Mouse (Mus musculus) lung, adult 10 weeks (tissue): ENCODE measurements around the gene Gm13102. TPM values are rescaled to one million over a fixed set of nuclear protein-coding genes. Genes with fewer than 3 reads are reported as not detected.

Experiments
- polyA plus RNA-seq: library from polyadenylated mRNA; stranded (reverse); fragments of 350-450 nt; fragmentation: Illumina TruSeq; extraction: RNeasy Lipid Tissue Mini Kit (QIAGEN cat#74804); gene quantifications from one replicate; pipeline ENCODE4 v1.2.3, GENCODE M21; 2014; ENCODE audit warnings: low read depth, low replicate concordance; ENCODE audit not compliant: insufficient read depth

Gene Gm13102
- not detected for polyA plus RNA-seq

DNA sequence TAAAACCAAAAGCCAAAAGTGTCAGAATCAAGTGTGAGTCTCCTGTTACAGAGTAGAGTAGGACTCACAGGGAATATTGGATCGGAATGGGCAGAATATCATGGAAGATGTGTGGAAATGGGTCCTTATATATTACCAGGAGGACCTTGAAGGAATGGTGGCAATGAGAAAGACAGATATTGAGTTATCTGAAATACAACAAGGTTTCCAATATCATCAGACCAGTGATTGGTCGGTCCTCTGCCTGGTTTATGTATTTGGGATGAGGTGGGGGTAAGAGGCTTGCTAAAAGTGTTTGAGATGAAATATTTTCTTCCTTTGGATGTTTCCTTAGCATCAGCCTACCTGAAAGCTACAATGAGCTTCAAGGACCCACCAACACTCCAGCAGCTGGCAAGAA, at the start of gene Gm13102:
Gene Gm13102, plus strand, starts transcription at position 301 of the 400 bp plus-strand sequence.

DNA sequence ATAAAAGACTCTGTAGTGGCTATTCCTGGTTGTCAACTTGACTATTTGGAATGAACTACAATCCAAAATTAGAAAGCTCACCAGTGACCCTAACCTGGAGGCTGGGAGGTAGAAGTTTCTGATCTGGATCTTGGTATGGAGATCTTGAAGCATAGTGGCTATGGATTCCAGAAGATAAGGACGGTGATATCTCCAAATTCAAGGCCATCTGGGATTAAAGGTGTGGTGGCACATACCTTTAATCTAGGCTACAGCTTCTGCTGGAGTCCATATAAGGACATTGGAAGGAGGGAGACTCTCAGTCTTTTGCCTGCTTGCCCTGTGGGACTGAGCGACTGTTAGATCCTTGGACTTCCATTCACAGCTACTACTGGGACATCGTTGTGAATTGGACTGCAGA, 47.4 kb upstream of the Gm13102 start, which contains the start of gene Pramel4:
Gene Pramel4, plus strand, starts transcription at position 301 of the 400 bp plus-strand sequence.

Other genes with a start within 250 kb of the Gm13102 start
- not detected for gene Pramef6, start 206.1 kb upstream of the Gm13102 start, polyA plus RNA-seq
- gene Pramef25, start 155.5 kb upstream of the Gm13102 start, polyA plus RNA-seq, result not detected
- not detected for gene Gm13101, start 139.5 kb upstream of the Gm13102 start, polyA plus RNA-seq
- not detected for gene Pramef17, start 112.1 kb upstream of the Gm13102 start, polyA plus RNA-seq
- gene Pramel4, start 47.3 kb upstream of the Gm13102 start, polyA plus RNA-seq, result not detected
- not detected for gene Oog3, start 56.2 kb downstream of the Gm13102 start, polyA plus RNA-seq
- not detected for gene Oog2, start 84.2 kb downstream of the Gm13102 start, polyA plus RNA-seq
- not detected for gene C87977, start 106.8 kb downstream of the Gm13102 start, polyA plus RNA-seq
- not detected for gene Pramel5, start 174.0 kb downstream of the Gm13102 start, polyA plus RNA-seq
- gene Gm13128, start 223.8 kb downstream of the Gm13102 start, polyA plus RNA-seq, result not detected